Mouse (Mus musculus) gastrocnemius, adult 2 months (tissue): ENCODE measurements around the gene Foxp1. TPM values are rescaled to one million over a fixed set of nuclear protein-coding genes. Genes with fewer than 3 reads are reported as not detected.

Source experiments
- DNase-seq: peaks from one replicate; pipeline ENCODE4 v3.0.0; 2022
- H3K27ac ChIP-seq: fragments of 200-600 bp; 2 replicates; pipeline ENCODE4 v1.8.1; 2022; ENCODE audit warnings: mild to moderate bottlenecking
- H3K4me3 ChIP-seq: fragments of 200-600 bp; 2 replicates; pipeline ENCODE4 v1.8.1; 2022; ENCODE audit warnings: mild to moderate bottlenecking, moderate library complexity
- CTCF ChIP-seq: fragments of 200-600 bp; IDR thresholded peaks from 2 replicates; pipeline ENCODE4 v1.8.1; 2022; ENCODE audit warnings: antibody characterized with exemption, mild to moderate bottlenecking, moderate library complexity
- intact Hi-C: fragments of 180-260 bp; cut with DNase I; formaldehyde crosslinking; loops from one replicate; pipeline ENCODE4 v1.15.1; 2025
- total RNA-seq, 2 experiments: library from RNA; stranded (reverse); gene quantifications; 2 replicates each; pipeline ENCODE4 v1.2.3; 2021

Gene Foxp1
- total RNA-seq, 2 experiments from 2014 or later, result 17.4 to 20.9 TPM

- Histone ChIP-seq H3K4me3 (no peak overlapping the region), H3K27ac (peak overlapping the region; percentile 84)
- intact Hi-C loops, result loop anchor here (5.0 to 10.0 kb wide), 2 partner anchors 81 to 176 kb away; partner anchors contain the start of gene Foxp1
- no peak for TF ChIP-seq CTCF
- no peak for DNase-seq
These were observed 81.4 kb downstream of the Foxp1 start for GRCm38 (mm10) chr6:99441100-99441499.

GRCm38 (mm10) chr6:99440606-99441005 lies 81.9 kb downstream of the Foxp1 start:
- Histone ChIP-seq H3K27ac (peak overlapping the region; percentile 84), H3K4me3 (no peak overlapping the region)
- TF ChIP-seq CTCF, result no peak
- intact Hi-C loops, result loop anchor here (5.0 to 10.0 kb wide), 2 partner anchors 82 to 176 kb away; partner anchors contain the start of gene Foxp1
- DNase-seq, result no peak

GRCm38 (mm10) chr6:99439878-99440361 lies 82.6 kb downstream of the Foxp1 start:
- Histone ChIP-seq H3K27ac (peak overlapping the region; percentile 84), H3K4me3 (peak overlapping the region; percentile 56)
- no peak for TF ChIP-seq CTCF
- peak; percentile 67 for DNase-seq
- intact Hi-C loops, result loop anchor here (5.0 to 10.0 kb wide), 2 partner anchors 82 to 175 kb away; partner anchors contain the start of gene Foxp1

- intact Hi-C loops, result no loop called here
- no peak for TF ChIP-seq CTCF
- Histone ChIP-seq H3K4me3 (peak overlapping the region; percentile 56), H3K27ac (peak overlapping the region; percentile 84)
- DNase-seq, result peak; percentile 52
These were observed 83.2 kb downstream of the Foxp1 start for GRCm38 (mm10) chr6:99439214-99439877.

- no peak for DNase-seq
- intact Hi-C loops, result no loop called here
- TF ChIP-seq CTCF, result no peak
- Histone ChIP-seq H3K27ac (peak overlapping the region; percentile 48; the same call in 1 of the 2 replicates), H3K4me3 (no peak overlapping the region)
These were observed 86.2 kb downstream of the Foxp1 start for GRCm38 (mm10) chr6:99436371-99436770.

- TF ChIP-seq CTCF, result no peak
- Histone ChIP-seq H3K4me3 (no peak overlapping the region), H3K27ac (peak overlapping the region; percentile 38; the same call in 1 of the 2 replicates)
- intact Hi-C loops, result no loop called here
- DNase-seq, result no peak
These were observed 87.4 kb downstream of the Foxp1 start for GRCm38 (mm10) chr6:99435140-99435539.

GRCm38 (mm10) chr6:99433006-99433405 lies 89.5 kb downstream of the Foxp1 start:
- intact Hi-C loops, result no loop called here
- Histone ChIP-seq H3K4me3 (no peak overlapping the region), H3K27ac (no peak overlapping the region)
- TF ChIP-seq CTCF, result no peak
- no peak for DNase-seq

GRCm38 (mm10) chr6:99431941-99432340 lies 90.6 kb downstream of the Foxp1 start:
- intact Hi-C loops, result no loop called here
- DNase-seq, result no peak
- peak overlapping the region; percentile 3; the same call in 1 of the 2 replicates for H3K4me3 ChIP-seq
- no peak for TF ChIP-seq CTCF
- H3K27ac ChIP-seq, result peak overlapping the region; percentile 46; the same call in 1 of the 2 replicates

- Histone ChIP-seq H3K4me3 (no peak overlapping the region), H3K27ac (no peak overlapping the region)
- DNase-seq, result no peak
- TF ChIP-seq CTCF, result no peak
- intact Hi-C loops, result no loop called here
These were observed 92.0 kb downstream of the Foxp1 start for GRCm38 (mm10) chr6:99430560-99430959.

GRCm38 (mm10) chr6:99429378-99430131 lies 93.0 kb downstream of the Foxp1 start:
- no peak for TF ChIP-seq CTCF
- no peak for DNase-seq
- H3K27ac ChIP-seq, result no peak overlapping the region
- intact Hi-C loops, result no loop called here
- no peak overlapping the region for H3K4me3 ChIP-seq

GRCm38 (mm10) chr6:99428961-99429360 lies 93.6 kb downstream of the Foxp1 start:
- TF ChIP-seq CTCF, result no peak
- no peak overlapping the region for H3K27ac ChIP-seq
- intact Hi-C loops, result no loop called here
- DNase-seq, result no peak
- H3K4me3 ChIP-seq, result no peak overlapping the region

GRCm38 (mm10) chr6:99427301-99427700 lies 95.2 kb downstream of the Foxp1 start:
- no peak for DNase-seq
- Histone ChIP-seq H3K4me3 (no peak overlapping the region), H3K27ac (no peak overlapping the region)
- intact Hi-C loops, result no loop called here
- TF ChIP-seq CTCF, result no peak

GRCm38 (mm10) chr6:99425044-99425443 lies 97.5 kb downstream of the Foxp1 start:
- intact Hi-C loops, result no loop called here
- no peak for TF ChIP-seq CTCF

More at GRCm38 (mm10) chr6:99425044-99425443, 97.5 kb downstream of the Foxp1 start:
- Histone ChIP-seq H3K4me3 (no peak overlapping the region), H3K27ac (no peak overlapping the region; the same call in 1 of the 2 replicates)
- peak; percentile 51 for DNase-seq
